Mouse (Mus musculus) stomach, embryonic 16.5 days (tissue): ENCODE results near the gene Isl2. TPM values are rescaled to one million over a fixed set of nuclear protein-coding genes. Genes with fewer than 3 reads are reported as not detected.

ENCODE experiments used
- ATAC-seq: fragments of 200-750 bp; cut with Nextera tagmentation; 2 replicates; pipeline ENCODE4 v1.8.0; 2017; ENCODE audit warnings: moderate number of reproducible peaks, moderate TSS enrichment; ENCODE audit not compliant: insufficient read depth, low FRiP score
- H3K27ac ChIP-seq: fragments of 300-500 bp; sonication (generic); 2 replicates; pipeline ENCODE4 v1.5.1; 2014; ENCODE audit warnings: low read length
- H3K27me3 ChIP-seq: fragments of 300-500 bp; sonication (generic); 2 replicates; pipeline ENCODE4 v1.6.1; 2014; ENCODE audit warnings: low read length, control low read depth, mixed read lengths; ENCODE audit not compliant: control insufficient read depth, insufficient read depth
- H3K36me3 ChIP-seq: fragments of 300-500 bp; sonication (generic); 2 replicates; pipeline ENCODE4 v1.6.1; 2014; ENCODE audit warnings: low read length; ENCODE audit not compliant: control insufficient read depth, insufficient read depth
- H3K4me1 ChIP-seq: fragments of 300-500 bp; sonication (generic); 2 replicates; pipeline ENCODE4 v1.6.1; 2014; ENCODE audit warnings: low read length, control low read depth, mixed read lengths; ENCODE audit not compliant: control insufficient read depth, insufficient read depth
- H3K4me2 ChIP-seq: fragments of 300-500 bp; sonication (generic); 2 replicates; pipeline ENCODE4 v1.6.1; 2014; ENCODE audit warnings: low read depth, low read length, mixed read lengths
- H3K4me3 ChIP-seq: fragments of 300-500 bp; sonication (generic); replicated peaks from 2 replicates; pipeline ENCODE4 v1.5.1; 2014; ENCODE audit warnings: mild to moderate bottlenecking, low read length
- H3K9ac ChIP-seq: fragments of 300-500 bp; sonication (generic); 2 replicates; pipeline ENCODE4 v1.6.1; 2014; ENCODE audit warnings: low read length
- H3K9me3 ChIP-seq: fragments of 300-500 bp; sonication (generic); replicated peaks from 2 replicates; pipeline ENCODE4 v1.6.1; 2016; ENCODE audit warnings: low read length, control low read depth; ENCODE audit not compliant: control insufficient read depth
- WGBS: fragments of 180-500 bp; shearing (Covaris S2); extraction: QIAGEN DNeasy Blood & Tissue Kit; methylation state at CpG from one replicate; pipeline ENCODE4 v1.1.7; 2014; 5-methylcytosine and 5-hydroxymethylcytosine counted together
- polyA plus RNA-seq: library from polyadenylated mRNA; unstranded; fragments of >200 nt; fragmentation: Nextera tagmentation; extraction: Ambion mirVana; gene quantifications from 2 replicates; pipeline ENCODE4 v1.2.1, GENCODE M21; 2015

Gene Isl2
- polyA plus RNA-seq, 1 experiment from 2014 or later = 3.5 TPM

GRCm38 (mm10) chr9:55571071-55571470, 32.6 kb downstream of the Isl2 start:
- H3K4me2 ChIP-seq = no peak overlapping the region
- H3K4me3 ChIP-seq = no peak overlapping the region
- no peak overlapping the region for H3K27ac ChIP-seq
- no peak for ATAC-seq
- no peaks in the 10 kb centered on the region for H3K4me1 ChIP-seq
- WGBS = 24% methylated on average over 1 of the region's 1 CpGs
- H3K27me3 ChIP-seq = no peaks in the 10 kb centered on the region
- no peak overlapping the region for H3K9ac ChIP-seq
- H3K36me3 ChIP-seq = no peaks in the 10 kb centered on the region
- no peaks in the 10 kb centered on the region for H3K9me3 ChIP-seq

DNA sequence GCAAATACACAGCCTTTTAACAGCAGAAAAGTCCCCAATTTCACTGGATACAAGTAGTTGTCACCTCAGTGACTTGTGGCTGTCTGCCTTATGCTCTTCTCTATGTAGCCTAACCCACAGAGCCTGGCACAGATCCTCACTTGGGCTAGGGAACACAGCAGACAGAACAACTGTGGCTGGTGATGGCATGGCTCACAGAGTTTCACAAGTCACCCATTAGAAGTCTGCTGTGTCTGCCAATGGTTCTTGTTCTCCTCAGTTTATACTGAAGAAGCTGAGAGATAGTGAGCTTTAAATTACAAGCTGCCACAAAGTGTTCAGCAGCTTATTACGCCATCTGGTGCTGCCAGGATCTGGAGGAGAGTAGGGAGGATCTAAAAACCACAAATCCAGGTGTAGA, 38.1 kb downstream of the Isl2 start:
- Histone ChIP-seq H3K27me3 (no peaks in the 10 kb centered on the region), H3K4me3 (no peak overlapping the region), H3K27ac (no peak overlapping the region), H3K9ac (no peak overlapping the region), H3K4me1 (no peaks in the 10 kb centered on the region), H3K9me3 (no peaks in the 10 kb centered on the region), H3K36me3 (no peaks in the 10 kb centered on the region), H3K4me2 (no peak overlapping the region)
- ATAC-seq = no peak
- 85% methylated on average over 1 of the region's 1 CpGs for WGBS

- Histone ChIP-seq H3K4me3 (no peak overlapping the region), H3K27me3 (no peaks in the 10 kb centered on the region), H3K9me3 (no peaks in the 10 kb centered on the region), H3K4me2 (no peak overlapping the region), H3K36me3 (no peaks in the 10 kb centered on the region), H3K9ac (no peak overlapping the region), H3K27ac (no peak overlapping the region), H3K4me1 (no peaks in the 10 kb centered on the region)
- 26% methylated on average over 3 of the region's 3 CpGs for WGBS
- ATAC-seq = no peak
Measured at GRCm38 (mm10) chr9:55581414-55581813, 42.9 kb downstream of the Isl2 start.

DNA sequence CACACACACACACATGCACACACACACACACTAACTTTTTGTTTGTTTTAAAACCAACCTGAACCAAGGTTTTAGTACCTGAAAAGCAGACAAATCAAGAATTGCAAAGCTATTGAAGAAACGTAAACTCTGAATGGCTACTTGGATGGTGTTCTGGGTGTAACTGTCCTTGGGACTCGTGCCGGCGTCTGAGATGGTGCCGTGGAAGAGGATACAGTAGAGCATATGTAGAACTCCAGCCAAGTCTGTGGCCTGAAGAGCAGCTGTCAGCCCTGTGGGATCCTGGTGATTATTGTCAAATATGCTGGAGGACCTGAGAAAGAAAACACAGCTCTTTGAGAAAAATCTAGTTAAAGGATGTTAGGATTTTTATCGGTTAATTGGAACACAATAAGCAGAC, 47.7 kb downstream of the Isl2 start:
- Histone ChIP-seq H3K9me3 (no peaks in the 10 kb centered on the region), H3K4me1 (no peaks in the 10 kb centered on the region), H3K36me3 (no peaks in the 10 kb centered on the region), H3K27me3 (no peaks in the 10 kb centered on the region), H3K4me2 (no peak overlapping the region), H3K4me3 (no peak overlapping the region), H3K27ac (no peak overlapping the region), H3K9ac (no peak overlapping the region)
- no peak for ATAC-seq
- WGBS = 89% methylated on average over 6 of the region's 6 CpGs

Other genes starting within 250 kb of the Isl2 start
- gene Nrg4, start 211.8 kb upstream of the Isl2 start, polyA plus RNA-seq = 1.00 and 1.1 TPM in 2 replicates
- gene Tmem266, start 211.8 kb upstream of the Isl2 start, polyA plus RNA-seq = 1.2 TPM in 2 replicates
- 247 and 265 TPM in 2 replicates for gene Etfa, start 26.4 kb upstream of the Isl2 start, polyA plus RNA-seq